Mouse (Mus musculus): ENCODE measurements around the gene Gh. TPM values are rescaled to one million over a fixed set of nuclear protein-coding genes. Genes with fewer than 3 reads are reported as not detected.
A peak's percentile ranks its signal among the peaks of the same experiment; 100 is the strongest.

Gene Gh
- polyA plus RNA-seq, 1 experiment from 2014 or later, result not detected

GRCm38 (mm10) chr11:106308162-106308561 lies 6.5 kb upstream of the Gh start:
- Histone ChIP-seq H3K27me3 (no peaks in the 10 kb centered on the region), H3K4me3 (replicated peaks) (no peak overlapping the region), H3K9ac (no peak overlapping the region), H3K9me3 (replicated peaks) (no peaks in the 10 kb centered on the region), H3K4me1 (peaks cover 12% of the 10 kb centered on the region; the same call in 1 of the 2 replicates), H3K36me3 (no peaks in the 10 kb centered on the region), H3K4me2 (replicated peaks) (no peak overlapping the region), H3K27ac (replicated peaks) (no peak overlapping the region)
- WGBS, result 82% methylated on average over 11 of the region's 11 CpGs
- ATAC-seq (ENCODE audit: insufficient number of reproducible peaks, low FRiP score, low TSS enrichment, low read depth), result no peak

DNA sequence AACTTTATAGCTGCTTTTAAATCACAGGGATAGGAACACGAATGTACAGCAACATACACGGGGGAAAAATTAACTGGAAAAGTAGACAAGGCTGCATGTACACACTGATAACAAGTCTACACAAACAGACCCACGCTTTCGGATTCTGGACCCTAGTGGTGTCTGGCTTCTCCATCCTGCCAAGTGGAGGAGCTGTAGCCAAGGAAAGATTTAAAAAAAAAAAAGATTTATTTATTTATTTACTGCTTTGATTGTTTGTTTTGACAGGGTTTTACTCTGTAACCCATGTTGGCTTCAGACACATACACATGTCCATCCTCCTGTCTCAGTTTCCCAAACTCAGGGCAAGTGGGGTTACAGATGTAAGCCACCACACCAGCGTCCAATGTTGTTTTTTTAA lies 5.8 kb upstream of the Gh start:
- no peak overlapping the region for H3K9ac ChIP-seq
- H3K4me1 ChIP-seq, result peaks cover 10% of the 10 kb centered on the region; the same call in 1 of the 2 replicates
- ATAC-seq (ENCODE audit: insufficient number of reproducible peaks, low FRiP score, low TSS enrichment, low read depth), result no peak
- H3K27ac ChIP-seq (replicated peaks), result no peak overlapping the region
- no peaks in the 10 kb centered on the region for H3K36me3 ChIP-seq
- no peak overlapping the region for H3K4me2 ChIP-seq (replicated peaks)
- no peak overlapping the region for H3K4me3 ChIP-seq (replicated peaks)
- no peaks in the 10 kb centered on the region for H3K9me3 ChIP-seq (replicated peaks)
- no peaks in the 10 kb centered on the region for H3K27me3 ChIP-seq
- 63% methylated on average over 5 of the region's 5 CpGs for WGBS

- H3K36me3 ChIP-seq, result no peaks in the 10 kb centered on the region
- no peak overlapping the region for H3K9ac ChIP-seq
- H3K4me3 ChIP-seq (replicated peaks), result no peak overlapping the region
- no peak overlapping the region for H3K4me2 ChIP-seq (replicated peaks)
- no peak for ATAC-seq (ENCODE audit: insufficient number of reproducible peaks, low FRiP score, low TSS enrichment, low read depth)
- H3K9me3 ChIP-seq (replicated peaks), result no peaks in the 10 kb centered on the region
- H3K27me3 ChIP-seq, result no peaks in the 10 kb centered on the region
- no peak overlapping the region for H3K27ac ChIP-seq (replicated peaks)
- WGBS, result 86% methylated on average over 9 of the region's 9 CpGs
- peaks cover 10% of the 10 kb centered on the region; the same call in 1 of the 2 replicates for H3K4me1 ChIP-seq
Observed at GRCm38 (mm10) chr11:106306758-106307157, 5.1 kb upstream of the Gh start.

- H3K9me3 ChIP-seq (replicated peaks), result no peaks in the 10 kb centered on the region
- peaks cover 10% of the 10 kb centered on the region; the same call in 1 of the 2 replicates for H3K4me1 ChIP-seq
- no peaks in the 10 kb centered on the region for H3K36me3 ChIP-seq
- H3K4me2 ChIP-seq (replicated peaks), result no peak overlapping the region
- no peak for ATAC-seq (ENCODE audit: insufficient number of reproducible peaks, low FRiP score, low TSS enrichment, low read depth)
- H3K4me3 ChIP-seq (replicated peaks), result no peak overlapping the region
- H3K27me3 ChIP-seq, result no peaks in the 10 kb centered on the region
- H3K27ac ChIP-seq (replicated peaks), result no peak overlapping the region
- no peak overlapping the region for H3K9ac ChIP-seq
- 79% methylated on average over 3 of the region's 3 CpGs for WGBS
Observed at GRCm38 (mm10) chr11:106306065-106306385, 4.4 kb upstream of the Gh start.

DNA sequence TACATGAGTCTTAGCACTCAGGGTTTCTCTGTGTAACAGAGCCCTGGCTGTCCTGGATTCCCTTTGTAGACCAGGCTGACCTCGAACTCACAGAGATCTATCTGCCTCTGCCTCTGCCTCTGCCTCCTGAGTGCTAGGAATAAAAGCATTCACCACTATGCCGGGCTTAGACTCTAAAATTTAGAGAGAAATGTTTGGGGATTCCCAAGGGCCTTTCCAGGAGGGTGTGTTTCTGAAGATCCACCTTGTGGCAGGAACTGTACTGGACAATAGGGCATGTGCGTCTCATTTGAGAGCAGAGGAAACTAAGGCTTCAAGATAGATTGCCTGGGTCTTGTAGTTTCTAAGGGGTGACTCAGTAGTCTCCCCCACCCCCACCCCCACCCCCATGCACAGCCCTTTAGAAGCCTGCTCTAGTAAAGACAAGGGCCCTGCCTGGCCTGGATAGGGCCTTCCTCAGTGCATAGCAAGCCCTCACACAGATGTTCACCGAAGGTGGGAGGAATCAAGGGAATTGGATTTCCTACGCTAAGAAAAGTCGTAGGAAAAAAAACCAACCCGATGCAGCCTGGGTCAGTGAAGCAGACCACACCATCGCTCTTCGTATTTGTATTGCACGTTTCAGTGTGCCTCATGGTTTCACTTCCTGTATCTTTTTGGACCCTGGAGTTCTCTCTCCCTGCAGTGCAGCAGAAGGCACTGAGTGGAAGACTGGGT lies 3.8 kb upstream of the Gh start:
- Histone ChIP-seq H3K4me1 (peaks cover 10% of the 10 kb centered on the region; the same call in 1 of the 2 replicates), H3K4me2 (replicated peaks) (no peak overlapping the region), H3K9ac (no peak overlapping the region), H3K9me3 (replicated peaks) (no peaks in the 10 kb centered on the region), H3K4me3 (replicated peaks) (no peak overlapping the region), H3K27me3 (no peaks in the 10 kb centered on the region), H3K36me3 (no peaks in the 10 kb centered on the region), H3K27ac (replicated peaks) (no peak overlapping the region)
- ATAC-seq (ENCODE audit: insufficient number of reproducible peaks, low FRiP score, low TSS enrichment, low read depth), result no peak
- WGBS, result 73% methylated on average over 10 of the region's 10 CpGs

GRCm38 (mm10) chr11:106302634-106303033 lies 969 bp upstream of the Gh start:
- no peak overlapping the region for H3K4me3 ChIP-seq (replicated peaks)
- no peaks in the 10 kb centered on the region for H3K36me3 ChIP-seq
- no peak overlapping the region for H3K4me2 ChIP-seq (replicated peaks)
- H3K4me1 ChIP-seq, result peaks cover 4% of the 10 kb centered on the region; the same call in 1 of the 2 replicates
- ATAC-seq (ENCODE audit: insufficient number of reproducible peaks, low FRiP score, low TSS enrichment, low read depth), result no peak
- WGBS, result 14% methylated on average over 2 of the region's 2 CpGs
- no peaks in the 10 kb centered on the region for H3K9me3 ChIP-seq (replicated peaks)
- no peak overlapping the region for H3K9ac ChIP-seq
- no peak overlapping the region for H3K27ac ChIP-seq (replicated peaks)
- no peaks in the 10 kb centered on the region for H3K27me3 ChIP-seq

GRCm38 (mm10) chr11:106291861-106292260 lies 9.8 kb downstream of the Gh start:
- no peaks in the 10 kb centered on the region for H3K27me3 ChIP-seq
- H3K4me1 ChIP-seq, result peaks cover 11% of the 10 kb centered on the region
- no peak overlapping the region for H3K9ac ChIP-seq
- no peak overlapping the region for H3K4me3 ChIP-seq (replicated peaks)
- no peaks in the 10 kb centered on the region for H3K36me3 ChIP-seq
- no peaks in the 10 kb centered on the region for H3K9me3 ChIP-seq (replicated peaks)
- H3K27ac ChIP-seq (replicated peaks), result no peak overlapping the region
- 88% methylated on average over 2 of the region's 2 CpGs for WGBS
- no peak overlapping the region for H3K4me2 ChIP-seq (replicated peaks)
- ATAC-seq (ENCODE audit: insufficient number of reproducible peaks, low FRiP score, low TSS enrichment, low read depth), result no peak

DNA sequence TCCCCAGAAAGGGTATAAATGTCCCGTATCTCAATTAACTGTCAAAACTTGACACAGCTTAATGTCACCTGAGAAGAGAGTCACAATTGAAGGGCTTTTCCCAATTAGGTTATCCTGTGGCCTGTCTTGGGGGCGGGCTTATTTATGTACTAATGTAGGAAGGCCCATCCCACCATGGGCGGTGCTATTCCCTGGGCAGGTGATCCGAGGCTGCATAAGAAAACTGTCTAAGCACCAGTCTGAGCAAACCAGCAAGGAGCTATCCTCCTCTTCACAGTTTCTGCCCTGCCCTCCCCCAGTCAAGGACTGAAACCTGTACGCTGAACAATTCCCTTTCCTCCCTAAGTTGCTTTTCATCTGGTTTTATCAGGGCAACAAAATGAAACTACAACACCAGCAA lies 11.3 kb downstream of the Gh start:
- no peak overlapping the region for H3K9ac ChIP-seq
- H3K4me1 ChIP-seq, result peaks cover 20% of the 10 kb centered on the region
- 91% methylated on average over 5 of the region's 5 CpGs for WGBS
- no peak for ATAC-seq (ENCODE audit: insufficient number of reproducible peaks, low FRiP score, low TSS enrichment, low read depth)
- no peak overlapping the region for H3K4me2 ChIP-seq (replicated peaks)
- H3K36me3 ChIP-seq, result no peaks in the 10 kb centered on the region
- H3K9me3 ChIP-seq (replicated peaks), result no peaks in the 10 kb centered on the region
- H3K27ac ChIP-seq (replicated peaks), result no peak overlapping the region
- H3K27me3 ChIP-seq, result no peaks in the 10 kb centered on the region
- no peak overlapping the region for H3K4me3 ChIP-seq (replicated peaks)

- no peaks in the 10 kb centered on the region for H3K9me3 ChIP-seq (replicated peaks)
- ATAC-seq (ENCODE audit: insufficient number of reproducible peaks, low FRiP score, low TSS enrichment, low read depth), result no peak
- no peak overlapping the region for H3K9ac ChIP-seq
- H3K27me3 ChIP-seq, result no peaks in the 10 kb centered on the region
- H3K27ac ChIP-seq (replicated peaks), result no peak overlapping the region
- H3K4me1 ChIP-seq, result peaks cover 20% of the 10 kb centered on the region
- H3K36me3 ChIP-seq, result no peaks in the 10 kb centered on the region
- 60% methylated on average over 8 of the region's 8 CpGs for WGBS
- no peak overlapping the region for H3K4me3 ChIP-seq (replicated peaks)
- no peak overlapping the region for H3K4me2 ChIP-seq (replicated peaks)
Observed at GRCm38 (mm10) chr11:106289369-106289768, 12.3 kb downstream of the Gh start.

- no peak overlapping the region for H3K4me3 ChIP-seq (replicated peaks)
- no peaks in the 10 kb centered on the region for H3K36me3 ChIP-seq
- peak; percentile 73 for ATAC-seq (ENCODE audit: insufficient number of reproducible peaks, low FRiP score, low TSS enrichment, low read depth)
- no peak overlapping the region for H3K9ac ChIP-seq
- peak overlapping the region; percentile 89 for H3K27ac ChIP-seq (replicated peaks)
- no peaks in the 10 kb centered on the region for H3K9me3 ChIP-seq (replicated peaks)
- no peak overlapping the region for H3K4me2 ChIP-seq (replicated peaks)
- 27% methylated on average over 11 of the region's 11 CpGs for WGBS
- peaks cover 20% of the 10 kb centered on the region for H3K4me1 ChIP-seq
- H3K27me3 ChIP-seq, result no peaks in the 10 kb centered on the region
Observed at GRCm38 (mm10) chr11:106286987-106287386, 14.7 kb downstream of the Gh start.

- H3K9me3 ChIP-seq (replicated peaks), result no peaks in the 10 kb centered on the region
- no peaks in the 10 kb centered on the region for H3K27me3 ChIP-seq
- H3K27ac ChIP-seq (replicated peaks), result peak overlapping the region; percentile 89
- no peak overlapping the region for H3K4me2 ChIP-seq (replicated peaks)
- no peak overlapping the region for H3K4me3 ChIP-seq (replicated peaks)
- no peak overlapping the region for H3K9ac ChIP-seq
- no peak for ATAC-seq (ENCODE audit: insufficient number of reproducible peaks, low FRiP score, low TSS enrichment, low read depth)
- WGBS, result 84% methylated on average over 7 of the region's 7 CpGs
- peaks cover 20% of the 10 kb centered on the region for H3K4me1 ChIP-seq
- no peaks in the 10 kb centered on the region for H3K36me3 ChIP-seq
Observed at GRCm38 (mm10) chr11:106286206-106286605, 15.5 kb downstream of the Gh start.

- Histone ChIP-seq H3K4me1 (peaks cover 20% of the 10 kb centered on the region), H3K27ac (replicated peaks) (no peak overlapping the region), H3K9me3 (replicated peaks) (no peaks in the 10 kb centered on the region), H3K4me3 (replicated peaks) (no peak overlapping the region), H3K27me3 (no peaks in the 10 kb centered on the region), H3K9ac (no peak overlapping the region), H3K36me3 (no peaks in the 10 kb centered on the region), H3K4me2 (replicated peaks) (no peak overlapping the region)
- ATAC-seq (ENCODE audit: insufficient number of reproducible peaks, low FRiP score, low TSS enrichment, low read depth), result no peak
- WGBS, result 66% methylated on average over 8 of the region's 8 CpGs
Observed at GRCm38 (mm10) chr11:106284126-106284525, 17.5 kb downstream of the Gh start.

Measured in embryonic facial prominence, embryonic 15.5 days (tissue).